9 mouse cellular contexts compared by ENCODE assay signal in the genomic region with DNA sequence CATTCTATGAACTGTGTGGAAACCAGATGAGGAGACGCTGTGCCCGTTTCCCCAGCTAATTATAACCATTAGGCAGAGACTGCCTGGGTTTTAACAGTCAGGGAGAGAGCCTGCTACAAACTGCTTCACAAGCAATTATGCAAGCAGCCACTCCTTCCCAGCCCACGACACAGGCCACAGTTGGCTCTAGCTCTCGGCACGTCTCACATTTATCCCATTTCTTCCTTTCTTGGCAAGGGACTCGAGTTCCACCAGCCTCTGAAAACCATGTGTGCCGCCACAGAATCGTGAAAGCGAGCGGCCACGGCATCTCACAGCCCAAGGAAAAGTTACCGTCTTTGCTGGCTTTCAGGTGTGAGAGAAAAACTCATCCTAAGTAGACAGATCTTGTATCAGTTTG. TPM values are rescaled to one million over a fixed set of nuclear protein-coding genes. Genes with fewer than 3 reads are reported as not detected.
DNase-seq lines count a peak whose midpoint lies in the region; ATAC-seq lines count a peak whose summit lies in the region.
"Had no signal": no experiment of that assay in that cellular context is flagged by ENCODE, and none has a peak within 500 bp of the region (broad histone marks: within the 10 kb centered on the region; RNA-seq: fewer than 3 reads in every experiment).

No protein-coding gene starts in this region.

- H3K27ac ChIP-seq in kidney, embryonic 16.5 days (ENCODE audit: low read length) = no peak overlapping the region
- peak overlapping the region; percentile 12; the same call in 1 of the 2 replicates for H3K27ac ChIP-seq in intestine, embryonic 14.5 days (ENCODE audit: low read depth)
- H3K27ac ChIP-seq in limb, embryonic 11.5 days (replicated peaks; ENCODE audit: low read depth, low read length) = no peak overlapping the region
- H3K27ac ChIP-seq in stomach, embryonic 15.5 days = peak overlapping the region; percentile 23; the same call in 1 of the 2 replicates
- H3K27ac ChIP-seq in hindbrain, embryonic 10.5 days = no peak overlapping the region

- peak; percentile 8 for DNase-seq in kidney, adult 18-20 months
- peak; percentile 37 to 55 for DNase-seq in frontal cortex, postnatal 10 days (ENCODE audit: low spot score in 2 of 2)
- no peak for DNase-seq in intestine, embryonic 14.5 days (ENCODE audit: low spot score)
- DNase-seq in limb, embryonic 11.5 days (ENCODE audit: low spot score) = peak; percentile 47
- no peak for DNase-seq in hindbrain, embryonic 10.5 days (ENCODE audit: low spot score)
- DNase-seq in liver = no peak

- no peaks in the 10 kb centered on the region for H3K9me3 ChIP-seq in kidney, embryonic 16.5 days (ENCODE audit: low read length)
- no peaks in the 10 kb centered on the region for H3K9me3 ChIP-seq in intestine, embryonic 14.5 days (ENCODE audit: control insufficient read depth, low read length)
- H3K9me3 ChIP-seq in limb, embryonic 11.5 days (ENCODE audit: control insufficient read depth, low read length) = no peaks in the 10 kb centered on the region
- H3K9me3 ChIP-seq in stomach, embryonic 15.5 days = no peaks in the 10 kb centered on the region
- H3K9me3 ChIP-seq in hindbrain, embryonic 10.5 days = no peaks in the 10 kb centered on the region

- no peak overlapping the region for H3K4me3 ChIP-seq in kidney, embryonic 16.5 days (ENCODE audit: low read length)
- H3K4me3 ChIP-seq in intestine, embryonic 14.5 days (ENCODE audit: low read depth, low read length) = no peak overlapping the region
- H3K4me3 ChIP-seq in limb, embryonic 11.5 days (ENCODE audit: low read depth, low read length) = no peak overlapping the region
- H3K4me3 ChIP-seq in stomach, embryonic 15.5 days (replicated peaks) = no peak overlapping the region
- no peak overlapping the region for H3K4me3 ChIP-seq in hindbrain, embryonic 10.5 days

- no peaks in the 10 kb centered on the region for H3K36me3 ChIP-seq in kidney, embryonic 16.5 days (ENCODE audit: insufficient read depth, low read length)
- no peaks in the 10 kb centered on the region for H3K36me3 ChIP-seq in intestine, embryonic 14.5 days (ENCODE audit: control insufficient read depth, insufficient read depth, low read length)
- H3K36me3 ChIP-seq in limb, embryonic 11.5 days (ENCODE audit: control insufficient read depth, insufficient read depth, low read length) = no peaks in the 10 kb centered on the region
- no peaks in the 10 kb centered on the region for H3K36me3 ChIP-seq in stomach, embryonic 15.5 days
- no peaks in the 10 kb centered on the region for H3K36me3 ChIP-seq in hindbrain, embryonic 10.5 days
- H3K36me3 ChIP-seq: G1E had no signal

- H3K27me3 ChIP-seq in kidney, embryonic 16.5 days (ENCODE audit: insufficient read depth, low read length) = no peaks in the 10 kb centered on the region
- H3K27me3 ChIP-seq in intestine, embryonic 14.5 days (replicated peaks; ENCODE audit: control insufficient read depth, insufficient read depth, low read length) = no peaks in the 10 kb centered on the region
- H3K27me3 ChIP-seq in limb, embryonic 11.5 days (ENCODE audit: control insufficient read depth, insufficient read depth, low read length) = no peaks in the 10 kb centered on the region
- H3K27me3 ChIP-seq in stomach, embryonic 15.5 days (replicated peaks) = no peaks in the 10 kb centered on the region
- H3K27me3 ChIP-seq in hindbrain, embryonic 10.5 days (ENCODE audit: insufficient read depth, poor library complexity, severe bottlenecking) = no peaks in the 10 kb centered on the region

- WGBS in kidney, embryonic 16.5 days = 56% methylated on average over 12 of the region's 12 CpGs
- WGBS in intestine, embryonic 14.5 days = 54% methylated on average over 12 of the region's 12 CpGs
- 42% methylated on average over 12 of the region's 12 CpGs for WGBS in limb, embryonic 11.5 days
- 59% methylated on average over 12 of the region's 12 CpGs for WGBS in stomach, embryonic 15.5 days
- WGBS in hindbrain, embryonic 10.5 days = 79% methylated on average over 12 of the region's 12 CpGs

- H3K9ac ChIP-seq in kidney, embryonic 16.5 days (replicated peaks; ENCODE audit: low read length) = no peak overlapping the region
- no peak overlapping the region for H3K9ac ChIP-seq in intestine, embryonic 14.5 days (ENCODE audit: low read length)
- no peak overlapping the region for H3K9ac ChIP-seq in limb, embryonic 11.5 days (ENCODE audit: low read length)
- H3K9ac ChIP-seq in stomach, embryonic 15.5 days = no peak overlapping the region

- H3K4me1 ChIP-seq in kidney, embryonic 16.5 days (ENCODE audit: insufficient read depth, low read length) = peaks cover 3% of the 10 kb centered on the region; the same call in 1 of the 2 replicates
- peaks cover 33% of the 10 kb centered on the region for H3K4me1 ChIP-seq in intestine, embryonic 14.5 days (replicated peaks; ENCODE audit: control insufficient read depth, insufficient read depth, low read length)
- peaks cover 31% of the 10 kb centered on the region for H3K4me1 ChIP-seq in limb, embryonic 11.5 days (ENCODE audit: control insufficient read depth, insufficient read depth, low read length)
- peaks cover 17% of the 10 kb centered on the region; the same call in 1 of the 2 replicates for H3K4me1 ChIP-seq in stomach, embryonic 15.5 days
- H3K4me1 ChIP-seq in hindbrain, embryonic 10.5 days (replicated peaks) = 0 out of 2 replicates have a peak, but pooled peaks cover 7% of the 10 kb centered on the region

- ATAC-seq in kidney, embryonic 16.5 days (ENCODE audit: low FRiP score, low TSS enrichment) = no peak
- ATAC-seq in intestine, embryonic 14.5 days (replicated peaks; ENCODE audit: low FRiP score, low TSS enrichment, low read depth) = no peak
- no peak for ATAC-seq in limb, embryonic 11.5 days (ENCODE audit: insufficient number of reproducible peaks, low FRiP score, low TSS enrichment, low read depth)
- ATAC-seq in stomach, embryonic 15.5 days (ENCODE audit: insufficient read depth, low FRiP score, low read depth) = no peak

- H3K4me2 ChIP-seq in kidney, embryonic 16.5 days (replicated peaks; ENCODE audit: low read depth, low read length) = no peak overlapping the region
- H3K4me2 ChIP-seq in intestine, embryonic 14.5 days (ENCODE audit: low read length) = no peak overlapping the region
- no peak overlapping the region for H3K4me2 ChIP-seq in limb, embryonic 11.5 days (ENCODE audit: low read depth, severe bottlenecking)
- no peak overlapping the region for H3K4me2 ChIP-seq in stomach, embryonic 15.5 days

RNA-seq across cellular contexts. Expression of gene Col6a3, which starts 5.5 kb away (rescaled TPM):
- polyA plus RNA-seq in kidney, embryonic 16.5 days (2015; fragmentation: Nextera tagmentation; extraction: Ambion mirVana) = 34.6 and 43.1 TPM in 2 replicates
- polyA plus RNA-seq in intestine, embryonic 14.5 days (2014; fragmentation: Nextera tagmentation; extraction: Ambion mirVana) = 103 TPM in 2 replicates
- polyA plus RNA-seq in limb, embryonic 11.5 days (2014; fragmentation: Nextera tagmentation; extraction: Ambion mirVana) = 7.5 and 10.3 TPM in 2 replicates
- 86.6 and 109 TPM in 2 replicates for polyA plus RNA-seq in stomach, embryonic 15.5 days (2015; fragmentation: Nextera tagmentation; extraction: Ambion mirVana)
- polyA plus RNA-seq in hindbrain, embryonic 10.5 days (2016; fragmentation: Nextera tagmentation; extraction: Ambion mirVana) = 4.1 and 4.7 TPM in 2 replicates
- polyA plus RNA-seq: G1E had no signal

Comparison
In these comparisons a context has a peak if more than half of its experiments do, and no peak if none do; other contexts are left out.
1. DNase-seq: peak in kidney, adult 18-20 months (single experiment), frontal cortex, postnatal 10 days (2 of 2) and limb, embryonic 11.5 days (single experiment); none in intestine, embryonic 14.5 days (single experiment), hindbrain, embryonic 10.5 days (single experiment) and liver (single experiment).
2. H3K27ac ChIP-seq: peak in intestine, embryonic 14.5 days (single experiment) and stomach, embryonic 15.5 days (single experiment); none in kidney, embryonic 16.5 days (single experiment), limb, embryonic 11.5 days (single experiment) and hindbrain, embryonic 10.5 days (single experiment).